Mouse (Mus musculus): ENCODE data around the gene Tia1. TPM values are rescaled to one million over a fixed set of nuclear protein-coding genes. Genes with fewer than 3 reads are reported as not detected.
A peak's percentile ranks its signal among the peaks of the same experiment; 100 is the strongest.

The Tia1 gene
- polyA plus RNA-seq, 1 experiment from 2014 or later: 401 TPM

GRCm38 (mm10) chr6:86474646-86475181, 70.7 kb downstream of the Tia1 start:
- H3K36me3 ChIP-seq: peaks cover 4% of the 10 kb centered on the region; the same call in 1 of the 2 replicates
- peaks cover 22% of the 10 kb centered on the region for H3K4me1 ChIP-seq (replicated peaks)
- H3K27ac ChIP-seq: no peak overlapping the region
- ATAC-seq: no peak
- H3K9ac ChIP-seq (replicated peaks): no peak overlapping the region
- no peak overlapping the region for H3K4me3 ChIP-seq (replicated peaks)
- no peaks in the 10 kb centered on the region for H3K27me3 ChIP-seq
- H3K4me2 ChIP-seq (replicated peaks): no peak overlapping the region
- no peaks in the 10 kb centered on the region for H3K9me3 ChIP-seq

- H3K4me2 ChIP-seq (replicated peaks): no peak overlapping the region
- H3K9me3 ChIP-seq: no peaks in the 10 kb centered on the region
- no peak overlapping the region for H3K27ac ChIP-seq
- no peak for ATAC-seq
- no peak overlapping the region for H3K4me3 ChIP-seq (replicated peaks)
- 88% methylated on average over 9 of the region's 9 CpGs for WGBS
- H3K36me3 ChIP-seq: no peaks in the 10 kb centered on the region
- H3K4me1 ChIP-seq (replicated peaks): peaks cover 31% of the 10 kb centered on the region
- H3K27me3 ChIP-seq: no peaks in the 10 kb centered on the region
- H3K9ac ChIP-seq (replicated peaks): no peak overlapping the region
Measured at GRCm38 (mm10) chr6:86475462-86476167, 71.6 kb downstream of the Tia1 start.

- H3K27ac ChIP-seq: no peak overlapping the region
- no peak overlapping the region for H3K9ac ChIP-seq (replicated peaks)
- no peak overlapping the region for H3K4me3 ChIP-seq (replicated peaks)
- no peaks in the 10 kb centered on the region for H3K36me3 ChIP-seq
- no peak overlapping the region for H3K4me2 ChIP-seq (replicated peaks)
- H3K27me3 ChIP-seq: no peaks in the 10 kb centered on the region
- 84% methylated on average over 5 of the region's 5 CpGs for WGBS
- H3K9me3 ChIP-seq: no peaks in the 10 kb centered on the region
- peaks cover 25% of the 10 kb centered on the region for H3K4me1 ChIP-seq (replicated peaks)
- no peak for ATAC-seq
Measured at GRCm38 (mm10) chr6:86476931-86477330, 72.9 kb downstream of the Tia1 start.

- peaks cover 11% of the 10 kb centered on the region for H3K4me1 ChIP-seq (replicated peaks)
- H3K36me3 ChIP-seq: no peaks in the 10 kb centered on the region
- ATAC-seq: no peak
- H3K27ac ChIP-seq: no peak overlapping the region
- no peak overlapping the region for H3K4me3 ChIP-seq (replicated peaks)
- H3K4me2 ChIP-seq (replicated peaks): no peak overlapping the region
- no peaks in the 10 kb centered on the region for H3K27me3 ChIP-seq
- no peaks in the 10 kb centered on the region for H3K9me3 ChIP-seq
- 76% methylated on average over 3 of the region's 3 CpGs for WGBS
- peak overlapping the region; percentile 11; the same call in 1 of the 2 replicates for H3K9ac ChIP-seq (replicated peaks)
Measured at GRCm38 (mm10) chr6:86479311-86479710, 75.3 kb downstream of the Tia1 start.

- Histone ChIP-seq H3K36me3 (no peaks in the 10 kb centered on the region), H3K27ac (peak overlapping the region; percentile 37), H3K27me3 (no peaks in the 10 kb centered on the region), H3K4me1 (replicated peaks) (peaks cover 11% of the 10 kb centered on the region), H3K4me3 (replicated peaks) (no peak overlapping the region), H3K9ac (replicated peaks) (no peak overlapping the region), H3K9me3 (no peaks in the 10 kb centered on the region), H3K4me2 (replicated peaks) (no peak overlapping the region)
- no peak for ATAC-seq
Measured at GRCm38 (mm10) chr6:86479816-86480188, 75.8 kb downstream of the Tia1 start.

GRCm38 (mm10) chr6:86480189-86480831, 76.3 kb downstream of the Tia1 start:
- WGBS: 42% methylated on average over 9 of the region's 9 CpGs
- H3K9ac ChIP-seq (replicated peaks): no peak overlapping the region; the same call in 1 of the 2 replicates
- H3K27ac ChIP-seq: peak overlapping the region; percentile 37
- H3K9me3 ChIP-seq: no peaks in the 10 kb centered on the region
- no peak for ATAC-seq
- H3K27me3 ChIP-seq: no peaks in the 10 kb centered on the region
- H3K4me1 ChIP-seq (replicated peaks): peaks cover 11% of the 10 kb centered on the region
- no peaks in the 10 kb centered on the region for H3K36me3 ChIP-seq
- H3K4me3 ChIP-seq (replicated peaks): no peak overlapping the region
- no peak overlapping the region for H3K4me2 ChIP-seq (replicated peaks)

GRCm38 (mm10) chr6:86481871-86482270, 77.9 kb downstream of the Tia1 start:
- H3K4me3 ChIP-seq (replicated peaks): no peak overlapping the region
- WGBS: 91% methylated on average over 5 of the region's 5 CpGs
- no peak overlapping the region for H3K9ac ChIP-seq (replicated peaks)
- no peaks in the 10 kb centered on the region for H3K36me3 ChIP-seq
- peaks cover 11% of the 10 kb centered on the region for H3K4me1 ChIP-seq (replicated peaks)
- ATAC-seq: no peak
- no peaks in the 10 kb centered on the region for H3K27me3 ChIP-seq
- H3K27ac ChIP-seq: no peak overlapping the region
- H3K4me2 ChIP-seq (replicated peaks): no peak overlapping the region
- no peaks in the 10 kb centered on the region for H3K9me3 ChIP-seq

Other genes starting within 250 kb of the Tia1 start
- gene Tgfa, start 209.0 kb upstream of the Tia1 start, polyA plus RNA-seq (2015; fragmentation: Nextera tagmentation; extraction: Ambion mirVana): 3.8 TPM in 2 replicates
- 134 and 137 TPM in 2 replicates for gene Fam136a, start 38.6 kb upstream of the Tia1 start, polyA plus RNA-seq (2015; fragmentation: Nextera tagmentation; extraction: Ambion mirVana)
- gene Snrpg, start 32.9 kb upstream of the Tia1 start, polyA plus RNA-seq (2015; fragmentation: Nextera tagmentation; extraction: Ambion mirVana): 599 and 627 TPM in 2 replicates
- gene Pcyox1, start 7.1 kb upstream of the Tia1 start, polyA plus RNA-seq (2015; fragmentation: Nextera tagmentation; extraction: Ambion mirVana): 114 and 122 TPM in 2 replicates
- not detected in 2 replicates for gene Gm44790, start 22.4 kb downstream of the Tia1 start, polyA plus RNA-seq (2015; fragmentation: Nextera tagmentation; extraction: Ambion mirVana)
- 27.7 and 28.8 TPM in 2 replicates for gene C87436, start 34.2 kb downstream of the Tia1 start, polyA plus RNA-seq (2015; fragmentation: Nextera tagmentation; extraction: Ambion mirVana)
- 246 and 342 TPM in 2 replicates for gene Pcbp1, start 122.1 kb downstream of the Tia1 start, polyA plus RNA-seq (2015; fragmentation: Nextera tagmentation; extraction: Ambion mirVana)
- gene Asprv1, start 223.9 kb downstream of the Tia1 start, polyA plus RNA-seq (2015; fragmentation: Nextera tagmentation; extraction: Ambion mirVana): 0.50 and 0.59 TPM in 2 replicates